24 mouse cellular contexts compared by ENCODE assay signal in the genomic region with DNA sequence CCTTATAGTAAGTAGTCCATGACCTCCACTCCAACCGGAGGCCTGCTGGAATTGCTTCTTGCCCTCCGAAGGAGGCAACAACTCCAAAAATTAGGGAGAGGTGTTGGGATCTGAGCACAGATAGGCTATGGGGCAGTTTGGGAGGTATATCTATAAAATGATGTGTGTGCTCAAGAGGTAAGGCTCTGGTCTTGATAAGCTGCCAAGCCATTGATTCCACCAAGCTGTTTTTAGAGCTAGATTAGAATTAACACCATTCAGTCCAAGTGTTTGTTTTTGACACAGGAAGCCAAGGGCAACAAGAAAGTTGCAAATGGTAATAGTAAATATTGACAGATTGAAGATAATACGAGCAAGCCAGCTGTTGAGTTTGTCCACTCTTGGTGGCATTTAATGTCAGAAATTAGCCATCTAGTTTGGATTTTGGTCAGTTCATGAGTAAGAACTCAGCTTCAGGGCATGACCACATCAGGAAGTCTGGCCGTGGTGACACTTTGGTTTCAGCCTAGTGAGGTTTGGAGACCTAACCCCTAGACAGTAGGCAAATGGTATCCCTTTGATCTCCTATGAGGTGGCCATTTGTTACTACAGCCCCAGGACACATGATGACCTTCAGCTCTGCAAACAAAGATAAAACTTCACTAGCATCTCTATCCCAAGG. TPM values are rescaled to one million over a fixed set of nuclear protein-coding genes. Genes with fewer than 3 reads are reported as not detected.
DNase-seq lines count a peak whose midpoint lies in the region; ATAC-seq and TF ChIP-seq lines count a peak whose summit lies in the region.
"Had no signal": no experiment of that assay in that cellular context is flagged by ENCODE, and none has a peak within 500 bp of the region (broad histone marks: within the 10 kb centered on the region; RNA-seq: fewer than 3 reads in every experiment).

No protein-coding gene starts in this region.

- ATAC-seq in liver, embryonic 14.5 days (ENCODE audit: insufficient read depth) = no peak
- ATAC-seq: forebrain, postnatal 0 days had no signal

- H3K27ac ChIP-seq in thymus, adult 2 months (ENCODE audit: control insufficient read depth, insufficient read depth, low read length) = peak overlapping the region; percentile 69; the same call in 1 of the 2 replicates
- H3K27ac ChIP-seq in liver, embryonic 14.5 days = peak overlapping the region; percentile 73
- H3K27ac ChIP-seq: embryonic facial prominence, embryonic 10.5 days; forebrain, embryonic 10.5 days; heart, adult 2 months; heart, embryonic 13.5 days; hindbrain, embryonic 12.5 days; limb, embryonic 12.5 days had no signal

- H3K4me2 ChIP-seq in liver, embryonic 14.5 days (ENCODE audit: low read depth) = peak overlapping the region; percentile 45
- H3K4me2 ChIP-seq: heart, embryonic 13.5 days; hindbrain, embryonic 12.5 days; limb, embryonic 12.5 days; lung, embryonic 14.5 days had no signal

- H3K4me1 ChIP-seq in thymus, adult 2 months (replicated peaks; ENCODE audit: control insufficient read depth, insufficient read depth, low read length) = peaks cover 7% of the 10 kb centered on the region
- peaks cover 40 to 43% of the 10 kb centered on the region in 2 experiments for H3K4me1 ChIP-seq in liver, embryonic 14.5 days (replicated peaks; ENCODE audit: control insufficient read depth in 2 of 2, insufficient read depth in 2 of 2, low read length in 1 of 2)

- no peak for TF ChIP-seq CTCF in thymus, adult 2 months (IDR thresholded peaks at IDR 0.05; ENCODE audit: borderline replicate concordance, control insufficient read depth, extremely low read depth, insufficient read depth, low read length, poor library complexity)
- no peak for TF ChIP-seq CTCF in liver, embryonic 14.5 days (IDR thresholded peaks at IDR 0.05; ENCODE audit: low read depth)

- DNase-seq in adrenal gland, postnatal 36 days = peak; percentile 20 to 22
- no peak for DNase-seq in adrenal gland, postnatal 10 days
- DNase-seq in thymus, adult 2 months = no peak
- DNase-seq in thymus, postnatal 10 days (ENCODE audit: low spot score in 2 of 2) = no peak
- DNase-seq in liver, embryonic 14.5 days (ENCODE audit: low read depth in 3 of 3, low spot score in 3 of 3) = no peak
- peak; percentile 31 to 72 for DNase-seq in natural killer cell, adult 2 months (ENCODE audit: low spot score in 2 of 2)
- DNase-seq in retina, postnatal 1 day = no peak
- no peak for DNase-seq in frontal cortex, postnatal 10 days (ENCODE audit: low spot score in 2 of 2)
- DNase-seq: cerebellum, adult 11 months; cerebellum, adult 9-11 months; forebrain, postnatal 0 days; gastrocnemius, postnatal 25 days; heart, adult 2 months; heart, postnatal 14 days; kidney, adult 18-20 months; kidney, postnatal 4 days; lung, embryonic 14.5 days; right cerebral cortex, postnatal 25 days; spleen, adult 18-20 months had no signal

- peak; percentile 55 for TF ChIP-seq EP300 in liver, embryonic 14.5 days (IDR thresholded peaks at IDR 0.05; ENCODE audit: low read depth)

- no peaks in the 10 kb centered on the region for H3K27me3 ChIP-seq in thymus, adult 2 months (ENCODE audit: control insufficient read depth, insufficient read depth, low read length)
- H3K27me3 ChIP-seq in liver, embryonic 14.5 days (ENCODE audit: control insufficient read depth, insufficient read depth, low read length) = no peaks in the 10 kb centered on the region
- H3K27me3 ChIP-seq: heart, embryonic 13.5 days; hindbrain, embryonic 12.5 days; limb, embryonic 12.5 days had no signal

- H3K4me3 ChIP-seq in thymus, adult 2 months (ENCODE audit: control insufficient read depth, insufficient read depth, low read length) = no peak overlapping the region
- no peak overlapping the region for H3K4me3 ChIP-seq in liver, embryonic 14.5 days (ENCODE audit: insufficient read depth in 1 of 2, low read depth in 2 of 2, low read length in 2 of 2)
- H3K4me3 ChIP-seq: embryonic facial prominence, embryonic 10.5 days; forebrain, embryonic 10.5 days; heart, adult 2 months; heart, embryonic 13.5 days; hindbrain, embryonic 12.5 days; limb, embryonic 12.5 days had no signal

- no peaks in the 10 kb centered on the region for H3K36me3 ChIP-seq in thymus, adult 2 months (ENCODE audit: control insufficient read depth, insufficient read depth, low read length)
- no peaks in the 10 kb centered on the region for H3K36me3 ChIP-seq in liver, embryonic 14.5 days (replicated peaks; ENCODE audit: control insufficient read depth, insufficient read depth, low read depth)
- H3K36me3 ChIP-seq: embryonic facial prominence, embryonic 10.5 days; forebrain, embryonic 10.5 days; heart, embryonic 13.5 days; hindbrain, embryonic 12.5 days; limb, embryonic 12.5 days had no signal

- no peak for TF ChIP-seq POLR2A in thymus, adult 2 months (IDR thresholded peaks at IDR 0.05; ENCODE audit: control insufficient read depth, extremely low read depth, insufficient read depth, low read length, poor library complexity)

- 89% methylated on average over 4 of the region's 4 CpGs for WGBS in thymus, adult 2 months
- 21% methylated on average over 4 of the region's 4 CpGs for WGBS in liver, embryonic 14.5 days (ENCODE audit: insufficient replicate concordance)

- H3K9me3 ChIP-seq in liver, embryonic 14.5 days (ENCODE audit: control insufficient read depth, low read length) = no peaks in the 10 kb centered on the region
- H3K9me3 ChIP-seq: embryonic facial prominence, embryonic 10.5 days; forebrain, embryonic 10.5 days; heart, embryonic 13.5 days; hindbrain, embryonic 12.5 days; limb, embryonic 12.5 days had no signal

- peak overlapping the region; percentile 29 for H3K9ac ChIP-seq in liver, embryonic 14.5 days (replicated peaks)
- H3K9ac ChIP-seq: forebrain, postnatal 0 days; heart, embryonic 13.5 days; hindbrain, embryonic 12.5 days; limb, embryonic 12.5 days; lung, embryonic 14.5 days had no signal

RNA-seq across cellular contexts. Expression of a gene that starts 4.4 kb away (rescaled TPM):
- 100 to 1,000 TPM in 1 of 2 experiments, 10 to 100 TPM in 1; 80.0 to 129 TPM for total RNA-seq in adrenal gland, postnatal 36 days (2021)
- total RNA-seq in adrenal gland, postnatal 10 days (2021) = 10 to 100 TPM; 91.1 to 99.3 TPM
- polyA plus RNA-seq in thymus, adult 2 months (2012; rRNA removed) = 171 and 266 TPM in 2 replicates
- polyA plus RNA-seq in liver, embryonic 14.5 days (2012; rRNA removed) = 29.9 and 45.9 TPM in 2 replicates
- 41.6 and 44.2 TPM in 2 replicates for polyA plus RNA-seq in liver, embryonic 14.5 days (2014; fragmentation: Nextera tagmentation; extraction: Ambion mirVana)

Comparison
In these comparisons a context has a peak if more than half of its experiments do, and no peak if none do; other contexts are left out.
1. DNase-seq: peak in adrenal gland, postnatal 36 days (2 of 2) and natural killer cell, adult 2 months (2 of 2); none in adrenal gland, postnatal 10 days (single experiment), thymus, adult 2 months (single experiment), thymus, postnatal 10 days (0 of 2), liver, embryonic 14.5 days (0 of 3), retina, postnatal 1 day (single experiment) and frontal cortex, postnatal 10 days (0 of 2).